Mouse (Mus musculus) erythroblast, embryonic 14.5 days (primary cell): ENCODE results near the gene Adsl. TPM values are rescaled to one million over a fixed set of nuclear protein-coding genes. Genes with fewer than 3 reads are reported as not detected.

Experiments used
- H3K27me3 ChIP-seq: 2 replicates; pipeline ENCODE4 v1.6.1; 2012; ENCODE audit warnings: inconsistent platforms; ENCODE audit not compliant: control insufficient read depth
- H3K36me3 ChIP-seq: 2 replicates; pipeline ENCODE4 v1.6.1; 2012; ENCODE audit warnings: mild to moderate bottlenecking, inconsistent platforms; ENCODE audit not compliant: control insufficient read depth
- H3K4me1 ChIP-seq: 2 replicates; pipeline ENCODE4 v1.6.1; 2012; ENCODE audit warnings: inconsistent platforms; ENCODE audit not compliant: control insufficient read depth
- H3K4me3 ChIP-seq: replicated peaks from 2 replicates; pipeline ENCODE3; 2012; ENCODE audit warnings: moderate library complexity, mild to moderate bottlenecking, inconsistent platforms
- H3K9me3 ChIP-seq: 2 replicates; pipeline ENCODE4 v1.6.1; 2012; ENCODE audit warnings: low read length, inconsistent platforms, mixed read lengths; ENCODE audit not compliant: control insufficient read depth
- GATA1 ChIP-seq: IDR thresholded peaks from 2 replicates; pipeline ENCODE4 v1.6.1; 2012; ENCODE audit warnings: low read length, inconsistent platforms, mixed read lengths
- TAL1 ChIP-seq: IDR thresholded peaks from 3 replicates; pipeline ENCODE4 v1.6.1; 2012; ENCODE audit warnings: low read length, inconsistent platforms, mixed read lengths
- polyA plus RNA-seq: library from polyadenylated mRNA; stranded (reverse); fragments of >175 nt; gene quantifications from 2 replicates; pipeline ENCODE4 v1.2.3, GENCODE M21; 2012

Gene Adsl
- polyA plus RNA-seq, 1 experiment, result 0.95 TPM

- no peaks in the 10 kb centered on the region for H3K27me3 ChIP-seq
- no peak overlapping the region for H3K4me3 ChIP-seq
- peaks cover 20% of the 10 kb centered on the region for H3K4me1 ChIP-seq
- no peaks in the 10 kb centered on the region for H3K36me3 ChIP-seq
- TF ChIP-seq TAL1 (no peak), GATA1 (no peak)
- no peaks in the 10 kb centered on the region for H3K9me3 ChIP-seq
Measured at GRCm38 (mm10) chr15:80994959-80995358, 46.7 kb downstream of the Adsl start.

GRCm38 (mm10) chr15:80996090-80996835 is 48.0 kb downstream of the Adsl start:
- no peak overlapping the region for H3K4me3 ChIP-seq
- no peaks in the 10 kb centered on the region for H3K36me3 ChIP-seq
- no peaks in the 10 kb centered on the region for H3K27me3 ChIP-seq
- peaks cover 28% of the 10 kb centered on the region for H3K4me1 ChIP-seq
- H3K9me3 ChIP-seq, result no peaks in the 10 kb centered on the region
- TF ChIP-seq GATA1 (no peak), TAL1 (no peak)

- Histone ChIP-seq H3K9me3 (no peaks in the 10 kb centered on the region), H3K27me3 (no peaks in the 10 kb centered on the region), H3K4me3 (no peak overlapping the region), H3K36me3 (no peaks in the 10 kb centered on the region), H3K4me1 (peaks cover 28% of the 10 kb centered on the region)
- no peak for TF ChIP-seq TAL1
Measured at GRCm38 (mm10) chr15:80997077-80997476, 48.8 kb downstream of the Adsl start.

- Histone ChIP-seq H3K36me3 (peaks cover 20% of the 10 kb centered on the region), H3K9me3 (no peaks in the 10 kb centered on the region), H3K4me1 (peaks cover 33% of the 10 kb centered on the region), H3K27me3 (no peaks in the 10 kb centered on the region), H3K4me3 (no peak overlapping the region)
- TF ChIP-seq TAL1 (no peak), GATA1 (no peak)
Measured at GRCm38 (mm10) chr15:81000419-81001138, 52.3 kb downstream of the Adsl start.

GRCm38 (mm10) chr15:81006127-81006735 is 57.9 kb downstream of the Adsl start:
- H3K9me3 ChIP-seq, result no peaks in the 10 kb centered on the region
- H3K4me3 ChIP-seq, result no peak overlapping the region
- TF ChIP-seq TAL1, result no peak
- TF ChIP-seq GATA1, result no peak
- no peaks in the 10 kb centered on the region for H3K27me3 ChIP-seq
- H3K4me1 ChIP-seq, result peaks cover 5% of the 10 kb centered on the region
- H3K36me3 ChIP-seq, result peaks cover 69% of the 10 kb centered on the region

- no peaks in the 10 kb centered on the region for H3K27me3 ChIP-seq
- no peak for TF ChIP-seq GATA1
- no peak for TF ChIP-seq TAL1
- peaks cover 5% of the 10 kb centered on the region for H3K4me1 ChIP-seq
- H3K4me3 ChIP-seq, result no peak overlapping the region
- no peaks in the 10 kb centered on the region for H3K9me3 ChIP-seq
- peaks cover 78% of the 10 kb centered on the region for H3K36me3 ChIP-seq
Measured at GRCm38 (mm10) chr15:81007339-81007738, 59.0 kb downstream of the Adsl start.

GRCm38 (mm10) chr15:81007905-81008304 is 59.6 kb downstream of the Adsl start:
- TF ChIP-seq TAL1, result no peak
- TF ChIP-seq GATA1, result no peak
- Histone ChIP-seq H3K36me3 (peaks cover 77% of the 10 kb centered on the region), H3K9me3 (no peaks in the 10 kb centered on the region), H3K4me3 (no peak overlapping the region), H3K27me3 (no peaks in the 10 kb centered on the region), H3K4me1 (peaks cover 5% of the 10 kb centered on the region)

- TF ChIP-seq GATA1 (no peak), TAL1 (no peak)
- H3K4me3 ChIP-seq, result no peak overlapping the region
- H3K27me3 ChIP-seq, result no peaks in the 10 kb centered on the region
- H3K4me1 ChIP-seq, result no peaks in the 10 kb centered on the region
- H3K9me3 ChIP-seq, result no peaks in the 10 kb centered on the region
- H3K36me3 ChIP-seq, result peaks cover 76% of the 10 kb centered on the region
Measured at GRCm38 (mm10) chr15:81008689-81009123, 60.4 kb downstream of the Adsl start.

- Histone ChIP-seq H3K9me3 (no peaks in the 10 kb centered on the region), H3K4me1 (no peaks in the 10 kb centered on the region; the same call in 1 of the 2 replicates), H3K4me3 (no peak overlapping the region), H3K36me3 (peaks cover 82% of the 10 kb centered on the region), H3K27me3 (no peaks in the 10 kb centered on the region)
- TF ChIP-seq GATA1 (no peak), TAL1 (no peak)
Measured at GRCm38 (mm10) chr15:81010114-81010513, 61.8 kb downstream of the Adsl start.
